Mouse (Mus musculus): ENCODE measurements around the gene H2al1h.
"Not testable (repeated sequence)": the region's sequence is repeated elsewhere in the genome, so short reads cannot be mapped to it uniquely, and the experiment has no call there.

- TF ChIP-seq CTCF (IDR thresholded peaks at IDR 0.05; ENCODE audit: low read depth, low read length); POLR2A (IDR thresholded peaks at IDR 0.05; ENCODE audit: borderline replicate concordance, low read depth, low read length): not testable (repeated sequence)
Measured at GRCm38 (mm10) chrX:11317956-11318355, 3.3 kb upstream of the H2al1h start, which contains the start of gene H2al1g.

All from bone marrow macrophage, adult 2 months (primary cell).